Mouse (Mus musculus) erythroblast, embryonic 14.5 days (primary cell): ENCODE results near the gene Sept10. TPM values are rescaled to one million over a fixed set of nuclear protein-coding genes. Genes with fewer than 3 reads are reported as not detected.
A peak's percentile ranks its signal among the peaks of the same experiment; 100 is the strongest.

Source experiments
- H3K27me3 ChIP-seq: 2 replicates; pipeline ENCODE4 v1.6.1; 2012; ENCODE audit warnings: inconsistent platforms; ENCODE audit not compliant: control insufficient read depth
- H3K36me3 ChIP-seq: 2 replicates; pipeline ENCODE4 v1.6.1; 2012; ENCODE audit warnings: mild to moderate bottlenecking, inconsistent platforms; ENCODE audit not compliant: control insufficient read depth
- H3K4me1 ChIP-seq: 2 replicates; pipeline ENCODE4 v1.6.1; 2012; ENCODE audit warnings: inconsistent platforms; ENCODE audit not compliant: control insufficient read depth
- H3K4me3 ChIP-seq: replicated peaks from 2 replicates; pipeline ENCODE3; 2012; ENCODE audit warnings: moderate library complexity, mild to moderate bottlenecking, inconsistent platforms
- H3K9me3 ChIP-seq: 2 replicates; pipeline ENCODE4 v1.6.1; 2012; ENCODE audit warnings: low read length, inconsistent platforms, mixed read lengths; ENCODE audit not compliant: control insufficient read depth
- GATA1 ChIP-seq: IDR thresholded peaks from 2 replicates; pipeline ENCODE4 v1.6.1; 2012; ENCODE audit warnings: low read length, inconsistent platforms, mixed read lengths
- TAL1 ChIP-seq: IDR thresholded peaks from 3 replicates; pipeline ENCODE4 v1.6.1; 2012; ENCODE audit warnings: low read length, inconsistent platforms, mixed read lengths
- polyA plus RNA-seq: library from polyadenylated mRNA; stranded (reverse); fragments of >175 nt; gene quantifications from 2 replicates; pipeline ENCODE4 v1.2.3, GENCODE M21; 2012

Gene Sept10
- polyA plus RNA-seq, 1 experiment: not detected

DNA sequence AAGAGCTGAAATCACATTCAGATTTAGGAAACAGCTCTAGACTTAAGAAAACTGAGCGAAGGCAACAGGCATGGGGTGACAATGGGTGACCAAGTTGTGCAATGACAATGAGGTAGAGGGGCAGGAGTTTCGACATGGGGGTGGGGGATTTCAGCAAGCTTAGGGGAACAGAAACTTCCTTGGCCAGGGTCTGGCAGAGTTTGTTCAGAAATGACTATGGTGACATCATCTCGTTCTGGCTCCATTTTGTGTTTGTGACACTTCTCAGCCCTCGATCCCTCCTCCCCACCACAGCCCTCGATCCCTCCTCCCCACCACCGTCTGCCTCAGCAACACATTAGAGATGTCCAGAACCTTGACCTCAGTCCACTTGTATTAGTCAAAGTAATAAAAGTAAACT lies 14.8 kb upstream of the Sept10 start:
- Histone ChIP-seq H3K9me3 (no peaks in the 10 kb centered on the region), H3K27me3 (no peaks in the 10 kb centered on the region), H3K4me3 (no peak overlapping the region), H3K36me3 (no peaks in the 10 kb centered on the region), H3K4me1 (no peaks in the 10 kb centered on the region)
- TF ChIP-seq TAL1: no peak
- no peak for TF ChIP-seq GATA1

DNA sequence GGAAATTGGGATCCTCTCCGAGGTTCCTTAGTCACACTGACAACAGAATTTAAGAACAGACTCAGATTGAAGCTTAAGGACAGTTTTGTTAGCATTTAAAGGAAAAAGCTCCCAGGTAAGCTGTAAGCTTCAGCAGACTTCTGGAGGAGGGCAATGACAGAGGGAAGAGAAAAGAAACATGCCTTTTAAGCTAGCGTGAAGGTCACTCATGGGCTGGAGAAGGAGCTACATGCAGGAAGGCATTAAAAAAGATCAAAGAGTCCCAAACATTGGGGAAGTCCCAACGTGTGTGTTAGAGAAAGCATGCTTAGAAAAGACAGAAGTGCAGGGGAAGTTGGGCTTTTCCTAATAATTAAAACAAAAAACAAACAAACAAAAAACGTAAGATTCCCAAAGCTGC lies 14.2 kb upstream of the Sept10 start:
- no peaks in the 10 kb centered on the region for H3K27me3 ChIP-seq
- H3K4me1 ChIP-seq: no peaks in the 10 kb centered on the region
- TF ChIP-seq TAL1 (no peak), GATA1 (no peak)
- H3K4me3 ChIP-seq: no peak overlapping the region
- H3K36me3 ChIP-seq: no peaks in the 10 kb centered on the region
- no peaks in the 10 kb centered on the region for H3K9me3 ChIP-seq

- H3K4me1 ChIP-seq: no peaks in the 10 kb centered on the region
- H3K9me3 ChIP-seq: no peaks in the 10 kb centered on the region
- no peaks in the 10 kb centered on the region for H3K27me3 ChIP-seq
- no peaks in the 10 kb centered on the region for H3K36me3 ChIP-seq
- no peak overlapping the region for H3K4me3 ChIP-seq
- TF ChIP-seq GATA1: no peak
Measured at GRCm38 (mm10) chr10:59235227-59235626, 13.6 kb upstream of the Sept10 start.

DNA sequence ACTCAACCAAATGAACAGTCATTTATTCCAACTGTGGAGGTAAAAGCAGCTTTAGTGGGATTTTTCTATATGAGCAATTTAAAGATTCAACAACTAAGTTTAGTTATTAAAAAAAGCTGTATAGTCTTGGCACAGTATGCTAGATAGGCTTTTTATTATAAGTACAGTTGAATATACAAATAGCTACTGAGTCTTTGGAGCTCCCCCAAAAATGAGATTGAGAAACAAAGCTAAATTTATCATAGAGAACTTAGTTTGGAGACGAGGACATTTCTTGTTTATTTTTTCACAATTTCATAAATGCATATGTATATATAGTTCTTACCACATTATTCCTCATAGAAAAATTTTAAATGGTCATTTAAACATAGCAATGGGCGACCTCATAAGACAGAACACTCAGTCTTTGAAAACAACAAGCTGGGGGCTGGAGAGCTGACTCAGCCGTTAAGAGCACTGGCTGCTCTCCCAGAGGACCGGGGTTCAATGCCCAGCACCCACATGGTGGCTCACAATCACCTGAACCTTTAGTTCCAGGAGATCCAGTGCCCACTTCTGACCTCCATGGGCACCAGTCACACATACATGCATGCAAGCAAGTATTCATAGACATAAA lies 7.7 kb upstream of the Sept10 start:
- Histone ChIP-seq H3K9me3 (no peaks in the 10 kb centered on the region), H3K27me3 (peaks cover 7% of the 10 kb centered on the region), H3K4me3 (no peak overlapping the region), H3K36me3 (no peaks in the 10 kb centered on the region), H3K4me1 (no peaks in the 10 kb centered on the region)
- TF ChIP-seq GATA1: no peak
- no peak for TF ChIP-seq TAL1

- Histone ChIP-seq H3K4me3 (no peak overlapping the region), H3K36me3 (no peaks in the 10 kb centered on the region), H3K4me1 (peaks cover 20% of the 10 kb centered on the region), H3K27me3 (peaks cover 49% of the 10 kb centered on the region), H3K9me3 (peaks cover 9% of the 10 kb centered on the region; the same call in 1 of the 2 replicates)
- no peak for TF ChIP-seq GATA1
- no peak for TF ChIP-seq TAL1
Measured at GRCm38 (mm10) chr10:59225137-59225536, 3.5 kb upstream of the Sept10 start.

GRCm38 (mm10) chr10:59223890-59224289 lies 2.2 kb upstream of the Sept10 start:
- H3K36me3 ChIP-seq: no peaks in the 10 kb centered on the region
- peaks cover 59% of the 10 kb centered on the region for H3K27me3 ChIP-seq
- H3K9me3 ChIP-seq: peaks cover 9% of the 10 kb centered on the region; the same call in 1 of the 2 replicates
- peaks cover 20% of the 10 kb centered on the region for H3K4me1 ChIP-seq
- TF ChIP-seq TAL1 (no peak), GATA1 (no peak)
- H3K4me3 ChIP-seq: no peak overlapping the region

GRCm38 (mm10) chr10:59223301-59223700 lies 1.7 kb upstream of the Sept10 start:
- Histone ChIP-seq H3K27me3 (peaks cover 64% of the 10 kb centered on the region), H3K4me1 (peaks cover 20% of the 10 kb centered on the region)

DNA sequence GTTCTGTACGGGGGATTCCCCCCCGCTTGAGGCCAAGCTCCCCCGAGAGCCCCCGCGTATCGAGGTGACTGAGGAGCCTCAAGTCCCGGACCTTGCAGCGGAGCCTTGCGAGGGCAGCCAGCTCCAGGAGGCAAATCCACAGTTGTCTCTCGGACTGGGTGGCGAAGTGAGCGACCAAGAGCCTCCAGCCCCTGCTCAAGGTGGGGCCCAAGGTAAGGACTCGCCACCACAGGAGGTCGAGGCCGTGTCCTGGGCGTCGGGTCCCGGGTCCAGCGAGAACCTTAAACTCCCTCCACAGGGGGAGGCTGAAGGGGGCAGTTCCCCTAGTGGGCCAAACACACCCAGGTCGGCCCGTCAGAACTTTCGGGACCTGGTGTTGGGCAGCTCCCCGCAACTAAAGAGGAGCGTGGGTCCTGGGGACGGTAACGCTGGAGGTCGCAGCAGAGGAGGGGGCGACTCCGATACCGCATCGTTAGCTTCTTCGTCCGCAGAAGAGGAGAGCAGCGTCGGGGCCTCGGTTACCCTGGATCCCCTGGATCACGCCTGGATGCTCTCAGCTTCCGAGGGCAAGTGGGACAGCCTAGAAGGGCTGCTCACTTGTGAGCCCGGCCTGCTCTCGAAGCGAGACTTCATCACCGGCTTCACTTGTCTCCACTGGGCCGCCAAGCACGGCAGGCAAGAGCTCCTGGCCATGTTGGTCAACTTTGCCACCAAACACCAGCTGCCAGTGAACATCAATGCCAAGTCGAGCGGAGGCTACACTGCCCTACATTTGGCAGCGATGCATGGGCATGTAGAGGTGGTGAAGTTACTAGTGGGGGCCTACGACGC lies 839 bp upstream of the Sept10 start:
- TF ChIP-seq GATA1 (no peak), TAL1 (no peak)
- H3K4me3 ChIP-seq: peak overlapping the region; percentile 65
- no peaks in the 10 kb centered on the region for H3K36me3 ChIP-seq
- H3K9me3 ChIP-seq: peaks cover 9% of the 10 kb centered on the region; the same call in 1 of the 2 replicates
- peaks cover 20% of the 10 kb centered on the region for H3K4me1 ChIP-seq
- H3K27me3 ChIP-seq: peaks cover 64% of the 10 kb centered on the region

More at GRCm38 (mm10) chr10:59223301-59223700, 1.7 kb upstream of the Sept10 start:
- peaks cover 9% of the 10 kb centered on the region; the same call in 1 of the 2 replicates for H3K9me3 ChIP-seq
- no peak overlapping the region for H3K4me3 ChIP-seq
- no peaks in the 10 kb centered on the region for H3K36me3 ChIP-seq
- TF ChIP-seq TAL1 (no peak), GATA1 (no peak)

- Histone ChIP-seq H3K4me1 (peaks cover 20% of the 10 kb centered on the region), H3K36me3 (no peaks in the 10 kb centered on the region), H3K9me3 (peaks cover 9% of the 10 kb centered on the region; the same call in 1 of the 2 replicates), H3K4me3 (peak overlapping the region; percentile 65), H3K27me3 (peaks cover 64% of the 10 kb centered on the region)
- TF ChIP-seq GATA1 (no peak), TAL1 (no peak)
Measured at GRCm38 (mm10) chr10:59220824-59221472, 699 bp downstream of the Sept10 start.
